Mouse (Mus musculus) left cerebral cortex, postnatal 36 days (tissue): ENCODE results near the gene Kel. TPM values are rescaled to one million over a fixed set of nuclear protein-coding genes. Genes with fewer than 3 reads are reported as not detected.

Experiments
- DNase-seq, 2 experiments: peaks; one replicate each; pipeline ENCODE4 v3.0.0; 2021 to 2022; ENCODE audit warnings: low spot score in 2 of 2, mixed read lengths in 1 of 2
- intact Hi-C: fragments of 180-260 bp; cut with DNase I; formaldehyde crosslinking; loops from one replicate; pipeline ENCODE4 v1.15.1; 2025
- total RNA-seq, 2 experiments: library from RNA; stranded (reverse); gene quantifications; 2 replicates each; pipeline ENCODE4 v1.2.3; 2021

Kel gene
- total RNA-seq, 2 experiments from 2014 or later: not detected

DNA sequence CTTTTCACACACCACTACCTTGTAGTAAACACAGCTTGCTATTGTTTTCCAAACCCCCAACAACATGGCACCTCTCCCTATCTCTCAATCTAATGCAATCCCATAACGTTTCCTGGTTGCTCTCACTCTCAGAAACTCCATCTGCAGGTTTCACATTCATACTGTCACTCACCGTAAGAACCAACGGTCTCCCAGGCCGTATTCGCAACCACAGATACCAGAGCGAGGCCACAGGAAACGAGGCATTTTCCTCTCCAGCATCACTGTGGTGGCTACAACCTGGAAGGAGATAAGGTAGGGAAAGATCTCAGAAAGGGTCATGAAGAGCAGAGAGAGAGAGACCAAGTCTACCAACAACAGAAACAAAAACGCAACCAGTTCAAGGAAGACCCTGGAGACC is 49.5 kb downstream of the Kel start:
- no peak for DNase-seq
- intact Hi-C loops: no loop called here

DNA sequence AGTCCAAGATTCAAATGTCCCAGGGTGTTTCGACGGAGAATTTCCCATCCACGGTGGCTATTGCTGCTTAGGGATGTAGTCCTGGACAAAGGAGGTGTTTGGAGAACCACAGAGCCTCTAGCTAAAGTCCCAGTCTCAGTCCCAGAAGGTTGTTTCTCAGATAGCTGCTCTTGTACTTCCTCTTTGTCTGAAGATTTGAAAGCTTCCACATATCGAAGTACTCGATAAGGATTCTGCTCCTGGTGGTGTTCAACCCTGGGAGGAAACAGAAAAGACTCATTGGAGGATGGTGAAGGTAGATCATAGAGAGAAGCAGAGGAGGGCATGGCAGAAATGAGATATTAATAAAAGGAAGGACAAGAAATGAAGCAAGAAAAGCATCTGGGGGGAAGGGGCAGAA is 51.0 kb downstream of the Kel start:
- no peak for DNase-seq
- intact Hi-C loops: no loop called here

GRCm38 (mm10) chr6:41646672-41647071 is 57.5 kb downstream of the Kel start:
- DNase-seq: no peak
- intact Hi-C loops: no loop called here

DNA sequence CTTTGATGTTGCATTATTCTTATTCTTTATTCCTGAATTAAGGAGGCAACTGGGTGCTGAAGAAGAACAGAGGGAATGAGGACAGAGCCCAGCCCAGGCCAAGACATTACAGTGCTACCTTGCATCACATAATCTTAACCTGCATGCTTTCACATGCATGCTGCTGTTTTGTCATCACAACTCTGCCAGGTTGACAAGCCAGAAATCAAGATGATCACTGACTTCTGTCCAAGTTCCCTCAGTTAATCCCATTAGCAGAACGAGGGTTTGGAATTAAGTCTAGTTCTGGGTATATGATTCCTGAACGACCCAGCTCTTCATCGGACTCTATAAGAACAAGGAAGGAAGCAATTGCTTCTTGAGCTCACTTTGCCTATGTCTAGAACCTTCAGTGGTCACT is 57.9 kb downstream of the Kel start:
- DNase-seq: no peak
- intact Hi-C loops: no loop called here

GRCm38 (mm10) chr6:41643227-41643626 is 60.9 kb downstream of the Kel start:
- intact Hi-C loops: no loop called here
- DNase-seq: no peak

GRCm38 (mm10) chr6:41642765-41643164 is 61.4 kb downstream of the Kel start:
- intact Hi-C loops: no loop called here
- DNase-seq: no peak

DNA sequence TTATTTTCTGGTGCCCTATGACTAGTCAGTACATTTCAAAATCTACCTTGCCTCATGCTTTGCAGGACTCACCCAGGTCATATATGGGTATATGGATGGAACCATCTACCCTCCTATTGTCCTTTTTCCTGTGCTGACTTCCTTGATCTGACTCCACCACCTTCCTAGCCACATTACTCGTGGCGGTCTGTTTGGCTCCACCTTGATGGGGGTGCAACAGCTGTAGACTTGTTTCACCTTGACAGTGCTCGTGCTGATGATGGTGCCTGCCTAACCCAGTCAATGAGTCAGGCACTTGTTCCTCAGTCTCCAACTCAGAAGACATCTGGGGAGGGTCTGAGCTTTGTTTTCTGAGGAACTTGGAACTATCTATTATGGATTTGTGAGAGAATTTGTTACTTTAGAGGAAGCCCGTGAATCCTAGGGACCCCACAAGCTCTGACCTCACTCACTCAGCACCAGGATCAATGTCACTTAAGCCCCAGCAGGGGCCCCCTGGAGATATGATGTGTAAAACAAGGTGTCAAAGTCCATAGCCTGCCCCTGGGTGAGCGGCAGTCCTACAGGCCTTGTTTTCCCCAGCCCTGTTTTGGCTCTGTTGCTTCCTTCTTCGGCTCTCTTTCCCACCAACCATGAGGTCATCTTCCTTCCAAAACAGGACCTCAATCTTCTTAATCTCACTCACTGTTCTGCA is 62.8 kb downstream of the Kel start:
- intact Hi-C loops: no loop called here
- DNase-seq: no peak

DNA sequence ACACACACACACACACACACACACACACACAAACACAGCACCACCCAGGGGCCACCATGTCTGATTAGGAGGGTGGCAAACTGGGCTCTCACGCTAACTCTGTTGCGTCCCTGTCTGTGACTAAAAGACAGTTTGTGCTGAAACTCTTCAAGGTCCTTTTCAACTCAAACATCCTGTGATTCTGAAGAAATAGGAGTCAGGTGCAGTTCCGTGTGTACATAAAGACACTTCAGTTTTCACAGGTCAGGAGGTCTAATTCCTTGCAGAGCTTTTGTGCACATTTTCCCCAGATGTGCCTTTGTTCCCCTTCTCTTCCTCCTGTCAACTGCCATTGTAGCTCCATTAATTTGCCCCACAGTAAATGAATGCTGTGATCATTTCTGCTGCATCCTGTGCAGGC is 63.7 kb downstream of the Kel start:
- intact Hi-C loops: no loop called here
- no peak for DNase-seq

DNA sequence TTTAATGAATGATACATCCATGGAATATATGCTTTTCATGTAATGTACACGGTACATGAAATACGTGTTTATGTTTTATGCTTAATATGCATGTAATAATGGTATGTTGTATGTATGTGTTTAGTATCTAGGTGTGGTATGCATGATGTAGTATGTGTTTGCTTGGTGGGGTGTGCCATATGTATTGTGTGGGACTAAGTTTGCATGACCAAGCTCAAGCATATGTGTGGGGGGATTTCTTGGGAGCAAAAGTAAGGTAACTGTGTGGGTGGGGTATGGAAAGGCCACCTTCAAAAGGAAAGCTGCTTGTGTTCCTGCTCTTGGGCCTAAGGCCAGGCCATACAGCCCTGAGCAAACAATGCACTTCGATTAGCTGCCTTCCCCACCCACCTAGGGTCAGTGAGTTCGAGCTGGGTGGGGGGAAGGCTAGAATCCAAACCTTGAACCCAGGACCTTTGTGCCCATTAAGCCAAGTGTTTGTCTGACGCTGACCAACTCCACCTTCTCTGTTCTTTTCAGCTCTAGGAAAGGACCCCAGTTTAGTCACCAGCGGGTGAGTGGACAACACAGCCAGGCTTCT is 66.1 kb downstream of the Kel start:
- no peak for DNase-seq
- intact Hi-C loops: no loop called here

- intact Hi-C loops: no loop called here
- DNase-seq: no peak
Observed at GRCm38 (mm10) chr6:41637393-41637792, 66.7 kb downstream of the Kel start.

Other genes starting within 250 kb of the Kel start
- gene Prss1, start 245.4 kb downstream of the Kel start, total RNA-seq: not detected
- not detected for gene Prss2, start 182.6 kb downstream of the Kel start, total RNA-seq
- 100 to 1,000 TPM; 106 to 156 TPM for gene Ephb6, start 98.9 kb downstream of the Kel start, total RNA-seq
- gene Trpv6, start 67.9 kb downstream of the Kel start, total RNA-seq: 1 to 10 TPM; 1.9 to 3.2 TPM
- not detected for gene Trpv5, start 23.6 kb downstream of the Kel start, total RNA-seq
- not detected for gene Llcfc1, start 19.9 kb downstream of the Kel start, total RNA-seq
- gene Olfr459, start 70.8 kb upstream of the Kel start, total RNA-seq: not detected
- not detected for gene Pip, start 143.2 kb upstream of the Kel start, total RNA-seq
- not detected for gene Sval2, start 148.7 kb upstream of the Kel start, total RNA-seq
- gene Sval1, start 247.3 kb upstream of the Kel start, total RNA-seq: not detected